Mouse (Mus musculus) myocyte (in vitro differentiated cells): Measurements from ENCODE around the gene Rspo1.

Experiments used
- CEBPB ChIP-seq: IDR thresholded peaks from 2 replicates; pipeline ENCODE4 v1.6.1; 2011; ENCODE audit warnings: mild to moderate bottlenecking, moderate library complexity; ENCODE audit not compliant: poor library complexity, insufficient read depth, severe bottlenecking
- E2F4 ChIP-seq: IDR thresholded peaks from one replicate; pipeline ENCODE4 v1.6.1; 2011; ENCODE audit warnings: mild to moderate bottlenecking, control low read depth, moderate library complexity; ENCODE audit not compliant: insufficient read depth
- MAX ChIP-seq: IDR thresholded peaks from one replicate; pipeline ENCODE4 v1.6.1; 2011; ENCODE audit warnings: low read depth, mild to moderate bottlenecking, control low read depth
- MYOD1 ChIP-seq, 3 experiments: IDR thresholded peaks; one replicate each; pipeline ENCODE4 v1.6.1; 2011; ENCODE audit warnings: control low read depth in 2 of 3, low read depth in 2 of 3, mild to moderate bottlenecking in 2 of 3, moderate library complexity in 1 of 3; ENCODE audit not compliant: insufficient read length in 2 of 3, control insufficient read depth in 1 of 3
- MYOG ChIP-seq, 3 experiments: IDR thresholded peaks; one replicate each; pipeline ENCODE4 v1.6.1; 2011; ENCODE audit warnings: control low read depth in 2 of 3, low read depth in 2 of 3, mild to moderate bottlenecking in 2 of 3; ENCODE audit not compliant: insufficient read length in 2 of 3, control insufficient read depth in 1 of 3, insufficient read depth in 1 of 3
- POLR2A ChIP-seq: IDR thresholded peaks from one replicate; pipeline ENCODE4 v1.6.1; 2011; ENCODE audit warnings: low read depth, mild to moderate bottlenecking, control low read depth, moderate library complexity; ENCODE audit not compliant: insufficient read length
- POLR2AphosphoS2 ChIP-seq: IDR thresholded peaks from one replicate; pipeline ENCODE4 v1.6.1; 2011; ENCODE audit warnings: low read depth, control low read depth; ENCODE audit not compliant: insufficient read length
- REST ChIP-seq: IDR thresholded peaks from one replicate; pipeline ENCODE4 v1.6.1; 2011; ENCODE audit warnings: mild to moderate bottlenecking, control low read depth, moderate library complexity; ENCODE audit not compliant: insufficient read depth, insufficient read length
- SRF ChIP-seq: IDR thresholded peaks from one replicate; pipeline ENCODE4 v1.6.1; 2011; ENCODE audit warnings: low read depth; ENCODE audit not compliant: control insufficient read depth, insufficient read length
- TCF12 ChIP-seq: IDR thresholded peaks from one replicate; pipeline ENCODE4 v1.6.1; 2011; ENCODE audit warnings: mild to moderate bottlenecking, control low read depth; ENCODE audit not compliant: poor library complexity, insufficient read depth, severe bottlenecking
- TCF3 ChIP-seq: IDR thresholded peaks from one replicate; pipeline ENCODE4 v1.6.1; 2011; ENCODE audit warnings: low read depth, control low read depth; ENCODE audit not compliant: insufficient read length
- USF1 ChIP-seq: IDR thresholded peaks from one replicate; pipeline ENCODE4 v1.6.1; 2011; ENCODE audit warnings: low read depth, mild to moderate bottlenecking, control low read depth, moderate library complexity

- TF ChIP-seq POLR2A (no peak), USF1 (no peak), TCF12 (no peak), MAX (no peak), MYOD1 (IDR thresholded peaks at IDR 0.05; ENCODE audit: control insufficient read depth in 1 of 3, insufficient read length in 2 of 3, low read depth in 2 of 3) (no peak), E2F4 (no peak), MYOG (IDR thresholded peaks at IDR 0.05; ENCODE audit: control insufficient read depth in 1 of 3, insufficient read depth in 1 of 3, insufficient read length in 2 of 3, low read depth in 2 of 3) (no peak), REST (no peak), CEBPB (no peak), POLR2AphosphoS2 (no peak), SRF (no peak), TCF3 (no peak)
Measured at GRCm38 (mm10) chr4:125034341-125034740, 48.1 kb downstream of the Rspo1 start.
